Mouse (Mus musculus) retina, postnatal 7 days (tissue): ENCODE measurements around the gene Abcc9.

Experiments used
- DNase-seq: peaks from one replicate; pipeline ENCODE4 v3.0.0-alpha.2; 2012; ENCODE audit warnings: low read depth, low spot score

Abcc9 gene

DNA sequence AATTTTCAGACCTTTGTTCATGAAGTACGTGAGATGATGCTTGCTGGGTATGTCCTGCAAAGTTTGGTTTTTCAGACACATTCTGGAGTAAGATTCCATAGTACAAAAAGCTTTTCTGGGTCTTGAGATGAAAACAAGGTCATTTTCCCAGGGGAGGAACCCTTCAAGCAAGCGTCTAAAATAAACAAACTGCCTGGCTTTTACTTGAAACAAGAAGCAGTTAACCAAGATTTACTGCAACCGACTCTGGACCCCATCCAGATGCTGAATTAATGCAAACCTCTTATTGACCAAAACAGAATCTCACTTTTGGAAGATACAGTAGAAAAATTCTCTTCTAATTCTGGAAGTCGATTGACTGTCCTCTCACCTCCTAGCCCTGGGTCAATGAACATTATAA is 151.2 kb downstream of the Abcc9 start:
- no peak for DNase-seq

GRCm38 (mm10) chr6:142548377-142548776 is 153.7 kb downstream of the Abcc9 start:
- no peak for DNase-seq

DNA sequence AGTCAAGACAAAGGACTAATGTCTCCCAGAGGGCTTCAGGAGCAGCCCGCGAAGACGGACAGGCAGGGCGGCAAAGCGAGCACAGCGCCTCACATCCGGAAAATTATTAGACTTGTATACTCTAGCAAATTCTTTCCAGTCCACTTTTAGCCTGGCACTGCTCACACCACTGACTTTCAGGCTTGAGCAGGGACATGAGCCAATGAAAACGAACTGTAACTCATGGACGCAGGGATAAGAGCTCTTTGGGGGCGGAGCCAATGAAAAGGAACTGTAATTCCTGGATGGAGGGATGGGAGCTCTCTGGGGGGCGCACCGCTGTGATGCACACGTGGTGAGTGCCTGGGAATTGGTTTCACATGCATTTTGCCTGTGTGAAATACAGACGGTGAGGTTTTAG is 157.0 kb downstream of the Abcc9 start:
- DNase-seq: no peak

DNA sequence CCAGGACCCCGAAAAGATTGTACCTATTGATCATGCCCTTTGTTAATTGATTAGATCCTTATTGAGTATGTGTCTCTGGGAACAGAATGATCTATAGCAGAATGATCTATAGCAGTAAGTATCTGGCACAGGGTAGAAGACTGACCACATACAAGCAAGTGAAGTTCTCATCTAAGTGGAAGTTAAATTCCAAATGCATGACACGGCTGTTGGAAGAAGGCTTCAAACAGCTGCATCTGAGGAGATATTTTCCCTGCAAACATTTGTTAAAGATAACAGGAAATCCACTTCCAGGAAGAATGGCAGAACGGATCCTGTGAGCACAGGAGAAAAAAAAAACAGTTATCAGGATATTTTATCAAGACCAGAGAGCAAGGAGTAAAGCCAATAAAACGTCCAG is 158.5 kb downstream of the Abcc9 start:
- DNase-seq: no peak

DNA sequence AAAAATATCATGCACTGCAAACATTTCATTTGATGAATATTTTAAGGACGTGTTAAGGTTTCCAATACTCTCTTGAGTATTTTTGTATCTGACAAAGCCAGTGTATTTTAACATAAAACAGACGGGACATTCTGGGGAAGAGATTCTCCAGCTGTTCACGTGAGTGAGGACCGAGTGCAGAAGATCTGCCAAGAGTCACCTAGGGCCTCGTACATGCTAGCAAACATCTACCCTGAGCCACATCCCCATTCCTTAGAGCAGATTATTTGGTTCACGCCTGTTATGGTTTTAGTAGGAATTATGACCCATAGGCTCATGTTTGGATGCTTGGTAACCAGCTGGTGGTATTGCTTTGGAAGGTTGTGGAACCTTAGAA is 159.3 kb downstream of the Abcc9 start:
- DNase-seq: no peak

GRCm38 (mm10) chr6:142542082-142542799 is 159.9 kb downstream of the Abcc9 start:
- DNase-seq: no peak

DNA sequence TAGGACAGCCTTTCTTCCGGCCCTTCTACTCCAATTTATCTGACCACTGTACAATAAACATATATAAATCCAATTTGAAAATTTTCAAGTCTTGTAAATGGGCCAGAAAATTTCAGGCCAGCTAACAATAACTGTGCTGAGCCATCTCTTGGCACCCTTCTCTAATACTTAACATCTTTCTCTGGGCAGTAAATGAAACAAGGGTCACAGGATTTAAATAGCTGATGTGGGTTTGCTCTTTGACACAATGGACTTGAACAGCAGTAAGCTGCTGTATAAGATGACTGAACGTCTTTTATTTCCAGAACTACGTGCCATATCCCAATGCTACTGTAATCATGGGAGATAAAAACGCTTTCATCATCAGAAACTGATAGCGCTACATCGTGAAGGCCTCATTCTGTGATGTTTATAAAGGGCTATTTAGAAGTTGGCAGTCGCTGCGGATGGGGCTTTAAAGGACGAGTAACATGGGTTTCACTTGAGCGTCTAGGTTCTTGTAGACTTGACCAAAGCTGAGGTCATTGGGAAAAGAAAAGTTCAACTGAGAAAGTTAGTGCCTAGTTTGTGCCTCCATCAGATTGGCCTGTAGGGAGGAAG is 161.5 kb downstream of the Abcc9 start:
- DNase-seq: no peak

- DNase-seq: no peak
These were observed 162.0 kb downstream of the Abcc9 start for GRCm38 (mm10) chr6:142540131-142540530.

DNA sequence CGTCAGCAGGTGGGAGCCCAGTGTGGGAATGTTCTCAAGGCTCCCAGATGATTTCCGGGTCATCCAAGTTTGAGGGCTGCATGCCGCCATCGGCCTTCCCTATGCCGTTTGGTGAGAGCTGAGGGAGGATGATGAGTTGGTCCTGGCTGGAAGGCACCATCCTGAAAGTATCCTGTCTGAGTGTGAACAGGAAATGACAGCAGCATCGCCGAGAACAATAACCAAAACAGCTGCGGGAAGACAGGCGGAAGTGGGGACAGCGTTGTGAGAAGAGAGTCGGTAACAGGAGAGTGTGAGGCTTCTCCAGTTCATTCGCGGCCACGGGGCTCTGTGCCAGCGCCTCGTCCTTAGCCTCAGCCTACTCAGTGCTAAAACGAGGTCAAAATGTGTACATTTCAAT is 163.6 kb downstream of the Abcc9 start:
- DNase-seq: no peak
